In the genomic region with DNA sequence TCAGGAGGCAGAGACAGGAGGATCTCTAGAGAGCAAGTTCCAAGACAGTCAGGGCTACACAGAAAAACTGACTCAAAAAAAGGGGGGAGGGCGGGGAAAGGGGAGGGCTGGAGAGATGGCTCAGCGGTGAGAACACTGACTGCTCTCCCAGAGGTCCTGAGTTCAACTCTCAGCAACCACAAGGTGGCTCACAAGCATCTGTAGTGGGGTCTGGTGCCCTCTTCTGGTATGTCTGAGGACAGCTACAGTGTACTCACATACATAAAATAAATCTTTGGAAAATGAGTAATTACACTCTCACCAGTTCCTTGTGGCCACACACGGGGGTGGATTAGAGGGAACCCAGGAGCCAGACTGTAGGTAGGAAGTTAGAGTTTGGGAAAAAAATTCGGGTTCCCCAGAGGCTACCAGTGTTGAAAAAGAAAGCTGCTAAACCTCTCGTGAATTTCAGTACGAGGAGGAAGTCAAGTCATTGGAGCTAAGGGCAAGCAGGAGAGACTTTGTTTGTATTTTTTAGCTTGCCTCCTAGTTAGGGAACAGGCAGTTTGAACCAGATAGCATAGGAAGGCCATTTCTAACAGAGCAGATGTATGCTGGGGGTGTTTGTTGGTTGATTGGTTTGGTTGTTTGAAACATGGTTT, we compare ENCODE assay signal across 9 mouse cellular contexts. TPM values are rescaled to one million over a fixed set of nuclear protein-coding genes. Genes with fewer than 3 reads are reported as not detected.
DNase-seq lines count a peak whose midpoint lies in the region; TF ChIP-seq lines count a peak whose summit lies in the region.
"Had no signal": no experiment of that assay in that cellular context is flagged by ENCODE, and none has a peak within 500 bp of the region (broad histone marks: within the 10 kb centered on the region; RNA-seq: fewer than 3 reads in every experiment).

No protein-coding gene starts in this region.

- intact Hi-C loops in left cerebral cortex, adult 2 months (cut with DNase I) = loop anchor here (5.0 kb wide), 1 partner anchor 139 kb away; no protein-coding TSS in a partner anchor

- no peak for TF ChIP-seq POLR2A in myocyte (IDR thresholded peaks at IDR 0.05; ENCODE audit: insufficient read length, low read depth)

- no peak overlapping the region for H3K27ac ChIP-seq in left cerebral cortex, adult 2 months
- H3K27ac ChIP-seq: neural tube, embryonic 13.5 days had no signal

- TF ChIP-seq CTCF in left cerebral cortex, adult 2 months (IDR thresholded peaks at IDR 0.05) = peak; percentile 62
- TF ChIP-seq CTCF in E14TG2a.4 (conservative IDR thresholded peaks at IDR 0.05; ENCODE audit: low read length) = peak; percentile 52

- no peak overlapping the region for H3ac ChIP-seq in myocyte (ENCODE audit: control insufficient read depth, insufficient read length)

- H3K9me3 ChIP-seq in E14TG2a.4 (ENCODE audit: low read length) = no peaks in the 10 kb centered on the region
- H3K9me3 ChIP-seq: neural tube, embryonic 13.5 days had no signal

- peak overlapping the region; percentile 8 for H3K4me2 ChIP-seq in myocyte (ENCODE audit: low read depth)
- H3K4me2 ChIP-seq: limb, embryonic 13.5 days; neural tube, embryonic 13.5 days had no signal

- H3K36me3 ChIP-seq in E14TG2a.4 (ENCODE audit: insufficient read depth, low read length) (peaks cover 50% of the 10 kb centered on the region), myocyte (ENCODE audit: control insufficient read depth, insufficient read depth) (peaks cover 28% of the 10 kb centered on the region)

- DNase-seq in left cerebral cortex, adult 2 months (ENCODE audit: extremely low spot score in 1 of 2, low spot score in 2 of 2) = no peak
- DNase-seq in left cerebral cortex, adult 18-20 months (ENCODE audit: low spot score in 2 of 2) = no peak
- peak; percentile 82 for DNase-seq in ZHBTc4 (ENCODE audit: low read depth, low spot score)
- DNase-seq in embryo, embryonic 10.5 days (ENCODE audit: low spot score) = no peak
- DNase-seq in adrenal gland, adult 18-20 months (ENCODE audit: low spot score in 2 of 2) = no peak

- H3K79me2 ChIP-seq in myocyte (ENCODE audit: control insufficient read depth, insufficient read depth) = no peaks in the 10 kb centered on the region

- H3K27me3 ChIP-seq in E14TG2a.4 (ENCODE audit: insufficient read depth, low read length) = no peaks in the 10 kb centered on the region
- H3K27me3 ChIP-seq in myocyte (ENCODE audit: control insufficient read depth, insufficient read depth, insufficient read length) = no peaks in the 10 kb centered on the region
- H3K27me3 ChIP-seq: limb, embryonic 13.5 days; neural tube, embryonic 13.5 days had no signal

- H3K4me3 ChIP-seq in left cerebral cortex, adult 2 months = no peak overlapping the region
- H3K4me3 ChIP-seq in E14TG2a.4 (replicated peaks; ENCODE audit: low read length) (no peak overlapping the region), myocyte (no peak overlapping the region)
- H3K4me3 ChIP-seq: limb, embryonic 13.5 days; neural tube, embryonic 13.5 days had no signal

- H3K4me1 ChIP-seq in E14TG2a.4 (replicated peaks; ENCODE audit: low read depth, low read length) = peaks cover 92% of the 10 kb centered on the region

TF ChIP-seq in myocyte, 11 proteins besides CTCF, POLR2A, EP300 and RAD21:
- TF ChIP-seq MYOD1 (IDR thresholded peaks at IDR 0.05; ENCODE audit: control insufficient read depth in 1 of 3, insufficient read length in 2 of 3, low read depth in 2 of 3) (no peak), MAX (IDR thresholded peaks at IDR 0.05; ENCODE audit: low read depth) (no peak), POLR2AphosphoS2 (IDR thresholded peaks at IDR 0.05; ENCODE audit: insufficient read length, low read depth) (no peak), TCF12 (IDR thresholded peaks at IDR 0.05; ENCODE audit: insufficient read depth, poor library complexity, severe bottlenecking) (no peak), TCF3 (IDR thresholded peaks at IDR 0.05; ENCODE audit: insufficient read length, low read depth) (no peak), USF1 (IDR thresholded peaks at IDR 0.05; ENCODE audit: low read depth) (no peak), MYOG (IDR thresholded peaks at IDR 0.05; ENCODE audit: control insufficient read depth in 1 of 3, insufficient read depth in 1 of 3, insufficient read length in 2 of 3, low read depth in 2 of 3) (no peak), E2F4 (IDR thresholded peaks at IDR 0.05; ENCODE audit: insufficient read depth) (no peak)

RNA-seq across cellular contexts. Expression of gene Hsp90ab1, which starts 9.8 kb away (rescaled TPM):
- total RNA-seq in left cerebral cortex, adult 2 months (2021) = 1,000 to 10,000 TPM; 1,492 to 1,507 TPM
- 1,000 to 10,000 TPM; 1,506 to 1,598 TPM for total RNA-seq in left cerebral cortex, adult 18-20 months (2021)
- polyA plus RNA-seq in myocyte (2012; fragmentation: generic; extraction: Trizol) = 1,606 TPM
- total RNA-seq in adrenal gland, adult 18-20 months (2021) = 1,000 to 10,000 TPM; 2,801 to 2,860 TPM

RNA-seq across cellular contexts. Expression of gene Slc29a1, which starts 16.6 kb away (rescaled TPM):
- 10 to 100 TPM; 19.7 to 23.6 TPM for total RNA-seq in left cerebral cortex, adult 2 months (2021)
- total RNA-seq in left cerebral cortex, adult 18-20 months (2021) = 10 to 100 TPM; 21.7 to 28.0 TPM
- polyA plus RNA-seq in myocyte (2012; fragmentation: generic; extraction: Trizol) = 913 TPM
- 100 to 1,000 TPM; 121 to 161 TPM for total RNA-seq in adrenal gland, adult 18-20 months (2021)

RNA-seq across cellular contexts. Expression of gene Mymx, which starts 19.1 kb away (rescaled TPM):
- total RNA-seq in left cerebral cortex, adult 2 months (2021) = not detected
- not detected for total RNA-seq in left cerebral cortex, adult 18-20 months (2021)
- 576 TPM for polyA plus RNA-seq in myocyte (2012; fragmentation: generic; extraction: Trizol)
- not detected for total RNA-seq in adrenal gland, adult 18-20 months (2021)

RNA-seq across cellular contexts. Expression of gene Slc35b2, which starts 19.2 kb away (rescaled TPM):
- total RNA-seq in left cerebral cortex, adult 2 months (2021) = 10 to 100 TPM; 21.5 to 26.3 TPM
- 10 to 100 TPM; 26.0 to 30.0 TPM for total RNA-seq in left cerebral cortex, adult 18-20 months (2021)
- polyA plus RNA-seq in myocyte (2012; fragmentation: generic; extraction: Trizol) = 80.1 TPM
- 10 to 100 TPM; 28.1 to 44.2 TPM for total RNA-seq in adrenal gland, adult 18-20 months (2021)

RNA-seq across cellular contexts. Expression of gene Nfkbie, which starts 27.3 kb away (rescaled TPM):
- 1 to 10 TPM; 2.3 to 2.4 TPM for total RNA-seq in left cerebral cortex, adult 2 months (2021)
- 1 to 10 TPM; 1.8 to 2.8 TPM for total RNA-seq in left cerebral cortex, adult 18-20 months (2021)
- 7.3 TPM for polyA plus RNA-seq in myocyte (2012; fragmentation: generic; extraction: Trizol)
- 1 to 10 TPM; 2.7 to 3.5 TPM for total RNA-seq in adrenal gland, adult 18-20 months (2021)

Comparison
In these comparisons a context has a peak if more than half of its experiments do, and no peak if none do; other contexts are left out.
1. RNA of gene Slc29a1, which starts 16.6 kb away (total RNA-seq): 121 to 161 TPM in adrenal gland, adult 18-20 months; 21.7 to 28.0 TPM in left cerebral cortex, adult 18-20 months and 19.7 to 23.6 TPM in left cerebral cortex, adult 2 months; every median in the first group is over 4 times any median in the second.